Mouse (Mus musculus) embryo, embryonic 9.5 days (tissue): ENCODE measurements around the gene Sod3.

Experiments used
- DNase-seq: peaks from one replicate; pipeline ENCODE4 v3.0.0-alpha.2; 2017; ENCODE audit errors: extremely low spot score

Gene Sod3

DNA sequence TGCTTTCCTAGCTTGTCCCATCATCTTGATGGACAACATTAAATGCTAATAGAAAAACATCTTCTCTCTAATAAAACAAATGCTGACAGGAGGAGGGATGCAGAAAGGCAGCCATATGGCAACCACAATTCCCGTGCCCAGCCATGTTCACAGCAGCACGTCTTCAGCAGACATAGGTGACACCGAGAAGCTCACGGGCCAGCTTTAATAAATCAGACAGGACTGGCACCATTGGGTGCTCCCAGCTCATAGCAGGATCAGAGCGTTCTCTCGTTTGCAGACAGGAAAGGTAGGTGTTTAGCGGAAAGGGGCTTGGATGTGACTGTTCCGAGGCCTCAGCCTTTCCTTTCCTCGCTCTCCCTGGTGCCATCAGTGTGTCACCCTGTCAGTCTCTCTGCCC is 12.3 kb downstream of the Sod3 start:
- no peak for DNase-seq

DNA sequence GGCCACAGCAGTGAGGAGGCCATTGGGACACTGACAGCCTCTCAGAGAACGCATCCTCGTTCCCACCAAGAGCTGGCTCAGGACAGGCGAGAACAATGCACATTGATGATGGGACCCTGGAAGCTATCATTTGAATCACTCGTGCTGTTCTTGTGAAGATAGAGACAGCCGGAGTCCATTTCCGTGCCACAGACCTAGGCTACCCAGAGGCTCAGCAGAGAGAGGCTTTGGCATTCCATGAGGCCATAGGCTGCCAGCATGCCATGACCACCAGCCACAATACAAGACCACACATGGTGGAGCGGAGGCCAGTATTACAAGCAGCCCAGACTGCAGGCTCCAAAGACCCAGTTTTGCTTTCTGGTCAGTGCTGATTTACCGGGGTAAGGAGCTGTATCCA is 19.2 kb downstream of the Sod3 start:
- DNase-seq: no peak

DNA sequence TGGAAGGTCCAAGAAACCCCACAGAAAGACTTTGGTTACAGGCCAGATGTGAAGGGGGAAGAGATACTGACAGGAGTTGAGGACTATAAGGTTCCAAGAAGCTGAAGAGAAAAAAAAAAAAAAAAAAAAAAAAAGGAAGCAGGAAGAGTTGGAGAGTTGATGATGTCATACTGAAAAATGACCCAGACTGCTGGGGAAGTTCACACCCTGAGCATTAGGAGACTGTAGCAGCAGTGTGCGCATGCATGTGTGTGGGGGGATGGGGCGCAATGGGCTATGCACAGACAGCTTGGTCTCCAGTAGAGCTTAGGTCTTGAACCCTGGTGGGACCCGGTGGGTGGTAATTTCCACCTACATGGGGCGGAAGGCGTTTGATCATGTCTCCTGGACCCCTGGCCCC is 20.2 kb downstream of the Sod3 start:
- DNase-seq: no peak

DNA sequence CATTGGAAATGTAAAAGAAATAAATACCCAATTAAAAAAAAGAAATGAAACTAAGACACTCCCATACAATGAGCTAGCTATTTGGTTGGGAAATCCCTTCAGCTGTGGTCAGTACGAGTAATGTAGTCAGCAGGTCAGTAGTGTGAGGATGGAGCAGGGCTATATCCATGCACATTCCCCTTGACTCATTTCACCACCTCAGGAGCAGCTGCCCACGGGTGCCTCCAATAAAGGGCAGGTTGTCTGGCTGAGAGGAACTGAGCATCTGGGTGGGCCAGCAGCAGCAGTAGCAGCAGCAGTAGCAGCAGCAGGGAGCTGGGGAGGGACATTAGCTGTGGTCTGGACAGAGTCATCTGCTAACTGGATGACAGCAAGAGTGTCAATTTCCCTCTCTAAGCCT is 22.4 kb downstream of the Sod3 start:
- no peak for DNase-seq

- DNase-seq: no peak
Observed at GRCm38 (mm10) chr5:52388092-52388749, 24.6 kb downstream of the Sod3 start.

DNA sequence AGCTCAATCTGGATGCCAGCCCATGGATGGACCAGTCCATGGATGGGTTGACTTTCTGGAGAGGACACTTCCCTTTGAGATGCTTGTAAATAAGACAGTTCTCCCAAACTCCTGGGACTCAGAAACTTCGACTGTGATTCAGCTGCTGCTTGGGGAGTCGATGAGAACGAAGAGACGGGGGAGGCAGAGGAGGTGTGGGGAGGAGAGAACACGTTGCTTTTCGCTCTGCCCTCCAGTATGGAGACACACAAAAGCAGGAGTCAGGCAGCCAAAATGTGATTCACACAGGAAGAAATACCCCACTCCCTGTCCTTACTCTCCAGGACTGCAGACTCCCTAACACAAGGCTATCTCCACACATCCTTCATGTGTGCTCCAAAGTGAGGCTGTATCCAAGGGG is 26.8 kb downstream of the Sod3 start:
- DNase-seq: no peak

- no peak for DNase-seq
Observed at GRCm38 (mm10) chr5:52391471-52391870, 27.9 kb downstream of the Sod3 start.

DNA sequence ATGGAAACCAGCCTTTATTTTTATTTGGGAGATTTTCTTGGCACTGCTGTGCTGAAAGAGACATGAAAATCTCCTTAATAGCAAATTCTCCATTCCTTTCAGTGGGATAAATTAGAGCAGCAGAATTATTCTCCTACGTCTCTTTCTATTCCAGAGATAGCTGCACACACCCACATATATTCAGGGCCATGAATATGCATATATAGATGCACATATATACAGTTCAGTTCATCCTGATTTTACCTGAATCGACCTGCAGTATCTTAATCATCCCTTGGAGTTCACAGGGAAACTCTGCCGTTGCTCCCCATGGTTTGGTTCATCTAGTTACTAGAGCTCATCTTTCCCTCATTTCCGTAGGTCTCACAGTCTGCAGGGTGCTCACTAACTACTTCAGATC is 30.2 kb downstream of the Sod3 start:
- DNase-seq: no peak

- no peak for DNase-seq
Observed at GRCm38 (mm10) chr5:52404373-52404772, 40.8 kb downstream of the Sod3 start.

- no peak for DNase-seq
Observed at GRCm38 (mm10) chr5:52408668-52409315, 45.2 kb downstream of the Sod3 start.

DNA sequence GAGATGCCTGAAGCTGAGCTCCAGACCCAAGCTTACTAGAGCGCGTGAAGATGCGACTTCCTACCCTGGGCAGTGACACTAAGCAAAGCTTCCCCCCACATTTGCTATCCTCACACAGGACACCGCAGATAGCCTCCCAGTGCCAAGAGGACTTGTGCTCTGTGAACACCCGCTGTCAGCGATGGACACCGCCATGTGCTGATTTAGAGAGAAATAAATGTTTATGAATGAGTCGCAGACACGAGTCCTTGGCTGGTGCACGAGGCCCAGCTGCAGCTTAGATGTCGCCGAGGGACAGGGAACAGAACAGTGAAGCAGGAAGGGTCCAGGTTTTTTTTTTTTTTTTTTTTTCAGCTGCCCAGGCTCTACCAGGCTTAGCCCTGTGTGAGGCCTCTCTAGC is 46.6 kb downstream of the Sod3 start:
- no peak for DNase-seq

DNA sequence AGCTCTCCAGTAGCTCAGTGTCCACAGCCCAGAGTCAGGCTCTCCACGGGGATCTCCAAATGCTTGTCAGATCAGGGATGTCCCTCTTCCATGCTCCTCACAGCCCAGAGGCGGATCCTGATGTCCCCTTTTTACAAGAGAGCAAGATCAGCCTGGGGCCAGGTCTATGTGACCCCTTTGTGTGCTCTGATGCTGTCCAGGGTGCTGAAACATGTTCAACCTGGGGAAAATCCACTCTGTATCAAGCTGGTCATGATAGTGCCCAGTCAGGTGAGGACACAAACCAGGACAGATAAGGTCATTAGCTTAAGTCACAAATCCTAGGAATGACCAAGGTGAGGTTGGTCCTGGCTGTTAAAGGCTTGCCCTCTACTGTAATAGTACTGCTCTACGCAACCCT is 48.0 kb downstream of the Sod3 start:
- peak; percentile 28 for DNase-seq

DNA sequence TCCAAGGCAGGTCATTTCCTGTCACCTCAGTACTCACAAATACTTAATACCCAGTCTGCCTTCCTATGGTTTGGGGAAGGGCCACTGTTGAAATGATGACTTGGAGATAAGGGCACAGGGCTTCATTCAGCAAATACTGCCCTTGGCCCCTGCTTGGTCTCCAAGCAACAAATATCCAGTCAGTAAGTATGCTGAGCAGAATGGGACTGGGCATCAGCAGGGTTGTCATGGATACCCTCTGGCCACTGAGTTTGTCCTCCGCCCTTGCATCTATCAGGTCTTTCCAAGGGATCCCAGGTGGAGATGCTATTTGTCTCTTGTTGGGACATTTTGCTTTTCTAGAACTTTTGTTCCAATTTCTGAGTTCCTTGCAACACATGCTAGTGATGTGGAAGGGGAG is 51.6 kb downstream of the Sod3 start:
- DNase-seq: no peak

GRCm38 (mm10) chr5:52415917-52416316 is 52.3 kb downstream of the Sod3 start:
- DNase-seq: no peak

GRCm38 (mm10) chr5:52416485-52416884 is 52.9 kb downstream of the Sod3 start:
- no peak for DNase-seq
